Mouse (Mus musculus): Measurements from ENCODE around the gene Tma7.
A peak's percentile ranks its signal among the peaks of the same experiment; 100 is the strongest.

Tma7 gene

GRCm38 (mm10) chr9:109046306-109046705, 36.1 kb downstream of the Tma7 start:
- peak; percentile 60 for DNase-seq (ENCODE audit: low read depth, low spot score)

- DNase-seq (ENCODE audit: low read depth, low spot score), result no peak
Observed at GRCm38 (mm10) chr9:109041351-109041750, 41.0 kb downstream of the Tma7 start.

GRCm38 (mm10) chr9:109040906-109041305, 41.5 kb downstream of the Tma7 start:
- no peak for DNase-seq (ENCODE audit: low read depth, low spot score)

GRCm38 (mm10) chr9:109040216-109040615, 42.2 kb downstream of the Tma7 start:
- no peak for DNase-seq (ENCODE audit: low read depth, low spot score)

GRCm38 (mm10) chr9:109039681-109040080, 42.7 kb downstream of the Tma7 start:
- no peak for DNase-seq (ENCODE audit: low read depth, low spot score)

- no peak for DNase-seq (ENCODE audit: low read depth, low spot score)
Observed at GRCm38 (mm10) chr9:109038901-109039364, 43.5 kb downstream of the Tma7 start.

GRCm38 (mm10) chr9:109038086-109038895, 44.1 kb downstream of the Tma7 start, which contains the start of gene Shisa5:
Shisa5 (plus strand) TSS chr9:109038565.
- no peak for DNase-seq (ENCODE audit: low read depth, low spot score)

- no peak for DNase-seq (ENCODE audit: low read depth, low spot score)
Observed at GRCm38 (mm10) chr9:109032435-109032834, 50.0 kb downstream of the Tma7 start.

- no peak for DNase-seq (ENCODE audit: low read depth, low spot score)
Observed at GRCm38 (mm10) chr9:109031686-109032085, 50.7 kb downstream of the Tma7 start.

- DNase-seq (ENCODE audit: low read depth, low spot score), result no peak
Observed at GRCm38 (mm10) chr9:109031001-109031400, 51.4 kb downstream of the Tma7 start.

GRCm38 (mm10) chr9:109030312-109030711, 52.1 kb downstream of the Tma7 start:
- no peak for DNase-seq (ENCODE audit: low read depth, low spot score)

- no peak for DNase-seq (ENCODE audit: low read depth, low spot score)
Observed at GRCm38 (mm10) chr9:109028919-109029318, 53.5 kb downstream of the Tma7 start.

GRCm38 (mm10) chr9:109028421-109028820, 54.0 kb downstream of the Tma7 start:
- no peak for DNase-seq (ENCODE audit: low read depth, low spot score)

- no peak for DNase-seq (ENCODE audit: low read depth, low spot score)
Observed at GRCm38 (mm10) chr9:109027521-109027920, 54.9 kb downstream of the Tma7 start.

Measured in brain, adult 2 months (tissue).